Mouse (Mus musculus): ENCODE measurements around the gene Pspc1.

Pspc1 gene

GRCm38 (mm10) chr14:56695495-56695894, 82.6 kb downstream of the Pspc1 start:
- DNase-seq: no peak

DNA sequence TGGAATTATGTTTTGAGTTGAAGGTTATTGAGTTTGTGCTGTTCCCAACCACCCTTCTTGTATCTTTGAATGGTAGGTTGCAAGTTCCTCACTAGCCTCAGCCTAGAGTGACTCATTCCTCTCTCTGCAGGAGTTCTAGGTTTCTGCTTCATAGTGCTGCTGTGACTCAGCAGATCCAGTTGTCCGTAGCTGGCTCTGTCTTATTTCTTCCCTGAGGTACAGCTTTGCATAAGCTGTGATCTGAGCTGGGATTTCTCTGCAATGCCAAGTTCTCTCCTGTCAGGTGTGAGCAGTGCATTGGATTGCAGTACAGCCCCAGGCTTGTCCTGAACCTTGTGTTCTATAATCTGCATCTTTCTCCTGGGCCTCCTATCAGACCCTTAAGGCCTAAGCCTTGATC, 88.3 kb downstream of the Pspc1 start:
- no peak for DNase-seq

DNA sequence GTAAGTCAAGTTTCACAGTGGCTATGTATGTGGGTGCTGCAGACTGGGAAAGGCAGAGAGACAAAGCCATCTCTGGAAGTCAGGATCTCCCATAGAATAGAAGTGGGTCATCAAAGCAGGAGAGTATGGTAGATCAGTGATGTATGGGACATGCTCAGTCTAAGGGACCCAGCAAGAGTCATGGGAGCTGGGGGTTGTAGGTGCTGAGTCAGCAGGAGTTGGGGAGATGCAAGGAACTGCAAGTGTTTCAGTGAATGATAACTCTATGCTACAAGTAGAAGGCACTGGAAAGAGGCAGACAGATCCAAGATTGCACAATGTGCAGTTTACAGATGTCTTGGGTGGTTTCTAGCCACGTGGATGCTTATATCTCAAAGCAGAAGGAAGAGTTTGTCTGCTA, 89.0 kb downstream of the Pspc1 start:
- DNase-seq: no peak

DNA sequence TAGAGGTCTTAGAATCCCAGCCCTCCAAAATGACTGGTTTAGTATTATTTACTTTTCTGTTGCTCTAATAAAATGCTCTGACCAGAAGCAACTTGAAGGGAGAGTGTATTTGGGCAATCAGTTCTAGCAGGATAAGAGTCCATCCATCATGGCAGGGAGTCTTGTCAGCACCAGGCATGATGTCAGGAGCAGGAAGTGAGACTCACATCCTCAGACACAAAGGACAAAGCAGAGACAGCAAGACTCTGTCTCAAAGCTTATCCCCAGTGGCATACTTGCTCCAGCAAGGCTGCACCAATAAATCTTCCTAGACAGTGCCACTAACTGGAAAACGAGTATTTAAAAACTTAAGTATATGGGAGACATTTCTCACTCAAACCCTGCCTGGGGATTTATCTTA, 92.7 kb downstream of the Pspc1 start:
- no peak for DNase-seq
